Mouse (Mus musculus) heart, embryonic 16.5 days (tissue): ENCODE data around the gene Slc44a3. TPM values are rescaled to one million over a fixed set of nuclear protein-coding genes. Genes with fewer than 3 reads are reported as not detected.
A peak's percentile ranks its signal among the peaks of the same experiment; 100 is the strongest.

Source experiments
- ATAC-seq: fragments of 200-750 bp; cut with Nextera tagmentation; replicated peaks from 2 replicates; pipeline ENCODE4 v1.8.0; 2017; ENCODE audit warnings: moderate number of reproducible peaks; ENCODE audit not compliant: insufficient read depth, low FRiP score; ENCODE audit errors: extremely low read depth
- H3K27ac ChIP-seq: fragments of 300-500 bp; sonication (generic); 2 replicates; pipeline ENCODE4 v1.5.1; 2014; ENCODE audit warnings: mild to moderate bottlenecking, low read length, control low read depth, moderate library complexity
- H3K27me3 ChIP-seq: fragments of 300-500 bp; sonication (generic); 2 replicates; pipeline ENCODE4 v1.6.1; 2014; ENCODE audit warnings: low read length, mixed read lengths; ENCODE audit not compliant: control insufficient read depth, insufficient read depth
- H3K36me3 ChIP-seq: fragments of 300-500 bp; sonication (generic); 2 replicates; pipeline ENCODE4 v1.6.1; 2014; ENCODE audit not compliant: control insufficient read depth, insufficient read depth
- H3K4me1 ChIP-seq: fragments of 300-500 bp; sonication (generic); 2 replicates; pipeline ENCODE4 v1.6.1; 2014; ENCODE audit warnings: low read length, mixed read lengths; ENCODE audit not compliant: control insufficient read depth, insufficient read depth
- H3K4me2 ChIP-seq: fragments of 300-500 bp; sonication (generic); 2 replicates; pipeline ENCODE4 v1.6.1; 2014; ENCODE audit warnings: low read depth, mild to moderate bottlenecking, control low read depth, low read length
- H3K4me3 ChIP-seq: fragments of 300-500 bp; sonication (generic); 2 replicates; pipeline ENCODE4 v1.5.1; 2014; ENCODE audit warnings: mild to moderate bottlenecking, control low read depth, low read length
- H3K9ac ChIP-seq: fragments of 300-500 bp; sonication (generic); 2 replicates; pipeline ENCODE4 v1.6.1; 2014; ENCODE audit warnings: low read length, control low read depth
- H3K9me3 ChIP-seq: fragments of 300-500 bp; sonication (generic); replicated peaks from 2 replicates; pipeline ENCODE4 v1.6.1; 2016; ENCODE audit warnings: low read length; ENCODE audit not compliant: control insufficient read depth
- WGBS: fragments of 180-500 bp; shearing (Covaris S2); extraction: QIAGEN DNeasy Blood & Tissue Kit; methylation state at CpG from one replicate; pipeline ENCODE4 v1.1.7; 2014; 5-methylcytosine and 5-hydroxymethylcytosine counted together
- polyA plus RNA-seq: library from polyadenylated mRNA; unstranded; fragments of >200 nt; fragmentation: Nextera tagmentation; extraction: Ambion mirVana; gene quantifications from 2 replicates; pipeline ENCODE4 v1.2.1, GENCODE M21; 2015

The Slc44a3 gene
- polyA plus RNA-seq, 1 experiment from 2014 or later: 1.2 TPM

DNA sequence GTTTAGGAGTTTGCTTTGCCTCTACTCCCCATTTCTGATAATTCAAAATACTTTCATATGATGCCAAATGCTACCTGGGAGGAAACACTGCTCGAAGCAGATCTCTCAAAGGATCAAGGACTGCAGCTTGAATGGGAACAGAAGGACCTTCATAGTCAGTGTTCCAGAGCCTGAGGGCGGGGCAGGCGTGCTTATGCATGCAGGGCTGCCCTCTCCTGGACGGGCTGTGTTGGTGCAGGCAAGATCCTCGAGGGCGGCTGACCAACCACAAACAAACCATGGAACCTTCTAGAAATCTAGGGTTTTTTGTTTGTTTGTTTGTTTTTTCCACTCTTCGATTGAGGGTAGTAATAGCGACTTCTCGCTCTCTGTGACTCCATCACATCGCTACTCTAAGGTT is 32.0 kb downstream of the Slc44a3 start:
- WGBS: 46% methylated on average over 10 of the region's 10 CpGs
- no peak overlapping the region for H3K4me2 ChIP-seq

DNA sequence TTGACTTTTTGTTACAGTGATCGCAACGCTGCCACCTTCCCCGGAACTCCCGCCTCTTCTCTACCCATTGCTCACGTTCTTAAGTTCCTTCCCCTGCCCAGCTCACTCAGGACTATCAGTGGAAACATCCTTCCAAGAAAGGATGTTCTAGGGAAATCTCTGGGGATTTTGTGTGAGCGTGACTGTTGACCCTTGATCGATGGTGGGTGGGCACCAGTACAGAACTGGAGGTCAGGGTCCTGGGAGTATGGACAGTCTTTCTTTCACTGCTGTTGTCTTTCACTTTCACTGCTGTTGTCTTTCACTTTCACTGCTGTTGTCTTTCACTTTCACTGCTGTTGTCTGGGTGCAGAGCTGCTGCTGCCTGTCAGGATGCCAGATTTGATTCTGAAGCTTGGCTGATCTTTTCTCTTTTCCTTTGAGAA is 38.2 kb downstream of the Slc44a3 start:
- Histone ChIP-seq H3K9ac (no peak overlapping the region), H3K4me2 (no peak overlapping the region), H3K9me3 (no peaks in the 10 kb centered on the region), H3K4me1 (peaks cover 13% of the 10 kb centered on the region), H3K27ac (no peak overlapping the region), H3K36me3 (no peaks in the 10 kb centered on the region), H3K4me3 (no peak overlapping the region), H3K27me3 (no peaks in the 10 kb centered on the region)
- ATAC-seq: no peak
- WGBS: 75% methylated on average over 7 of the region's 7 CpGs

More for the DNA sequence above, 32.0 kb downstream of the Slc44a3 start:
- Histone ChIP-seq H3K36me3 (no peaks in the 10 kb centered on the region), H3K4me3 (no peak overlapping the region), H3K27me3 (no peaks in the 10 kb centered on the region), H3K27ac (no peak overlapping the region), H3K4me1 (peaks cover 5% of the 10 kb centered on the region; the same call in 1 of the 2 replicates), H3K9me3 (no peaks in the 10 kb centered on the region), H3K9ac (no peak overlapping the region)
- no peak for ATAC-seq

DNA sequence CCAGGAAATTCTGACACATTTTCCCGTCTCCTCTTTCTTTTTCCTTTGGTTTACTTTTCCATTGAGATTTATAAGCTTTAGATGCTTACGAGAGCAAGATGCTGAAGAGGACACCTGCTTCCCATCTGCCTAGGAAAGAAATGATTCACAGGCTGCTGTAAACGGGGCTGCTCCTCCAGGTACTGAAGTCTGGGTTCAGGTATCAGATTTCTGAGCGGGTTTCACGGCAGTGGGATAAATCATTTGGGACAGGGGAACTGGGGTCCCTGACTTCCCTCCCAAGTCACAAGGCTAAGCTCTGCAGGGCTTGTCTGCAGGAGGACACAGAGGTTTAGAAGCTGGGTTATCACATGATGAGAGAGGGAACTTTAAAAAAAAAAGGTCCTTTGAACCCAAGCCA is 40.2 kb downstream of the Slc44a3 start:
- no peak for ATAC-seq
- Histone ChIP-seq H3K36me3 (no peaks in the 10 kb centered on the region), H3K4me2 (no peak overlapping the region), H3K9me3 (no peaks in the 10 kb centered on the region), H3K27me3 (no peaks in the 10 kb centered on the region), H3K27ac (no peak overlapping the region), H3K9ac (no peak overlapping the region), H3K4me1 (peaks cover 13% of the 10 kb centered on the region), H3K4me3 (no peak overlapping the region)
- 65% methylated on average over 5 of the region's 5 CpGs for WGBS

DNA sequence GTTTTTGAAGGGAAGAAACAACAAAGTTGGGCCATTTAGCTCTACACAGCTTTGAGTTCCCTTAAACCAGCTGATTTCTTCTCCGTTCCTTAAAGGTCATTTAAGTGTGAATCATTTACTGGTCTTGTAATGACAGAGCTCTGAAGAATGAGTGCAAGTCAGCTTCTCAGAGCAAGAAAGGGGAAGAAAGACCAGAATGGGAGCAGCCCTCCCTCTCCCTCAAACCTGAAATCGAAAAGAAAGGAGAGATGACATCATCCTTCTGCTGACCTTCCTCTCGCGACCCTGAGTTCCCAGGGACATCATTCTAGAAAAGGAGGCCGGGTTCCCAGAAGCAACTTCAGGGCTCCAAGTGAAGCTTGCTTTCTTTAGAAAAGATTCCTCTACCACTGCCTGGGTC is 41.3 kb downstream of the Slc44a3 start:
- H3K9me3 ChIP-seq: no peaks in the 10 kb centered on the region
- H3K4me2 ChIP-seq: no peak overlapping the region
- no peak overlapping the region for H3K4me3 ChIP-seq
- 38% methylated on average over 5 of the region's 5 CpGs for WGBS
- no peak for ATAC-seq
- no peaks in the 10 kb centered on the region for H3K36me3 ChIP-seq
- H3K27ac ChIP-seq: no peak overlapping the region
- no peaks in the 10 kb centered on the region for H3K27me3 ChIP-seq
- peaks cover 13% of the 10 kb centered on the region for H3K4me1 ChIP-seq
- no peak overlapping the region for H3K9ac ChIP-seq

DNA sequence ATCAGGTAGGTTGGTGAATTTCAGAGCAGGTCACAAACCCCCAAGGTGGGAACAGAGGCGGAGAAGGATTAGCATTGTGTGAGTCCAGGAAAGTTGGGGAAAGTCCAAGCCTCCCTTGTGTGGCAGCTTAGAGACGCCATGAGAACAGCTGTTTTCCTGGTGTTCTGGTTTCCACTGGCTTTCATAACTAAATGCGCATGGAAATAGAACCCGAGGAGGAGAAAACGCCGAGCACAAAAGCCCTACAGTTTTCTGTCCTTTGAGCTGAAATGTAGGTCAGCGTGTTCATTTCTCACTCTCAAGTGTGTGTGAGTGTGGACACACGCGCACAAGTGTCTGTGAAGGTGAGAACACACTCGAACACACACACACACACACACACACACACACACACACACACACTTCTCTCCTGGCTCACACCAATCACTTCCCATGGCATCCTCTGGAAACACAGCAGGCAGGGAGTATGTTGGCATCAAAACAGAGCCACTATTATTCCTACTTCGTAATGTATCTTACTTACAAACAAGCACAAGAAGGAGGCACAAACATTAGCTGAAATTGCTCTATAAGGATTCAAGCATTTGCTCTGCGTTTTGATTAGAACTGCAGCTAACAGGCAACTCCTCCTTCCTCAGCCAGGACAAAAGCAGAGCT is 42.6 kb downstream of the Slc44a3 start:
- H3K27ac ChIP-seq: peak overlapping the region; percentile 16

DNA sequence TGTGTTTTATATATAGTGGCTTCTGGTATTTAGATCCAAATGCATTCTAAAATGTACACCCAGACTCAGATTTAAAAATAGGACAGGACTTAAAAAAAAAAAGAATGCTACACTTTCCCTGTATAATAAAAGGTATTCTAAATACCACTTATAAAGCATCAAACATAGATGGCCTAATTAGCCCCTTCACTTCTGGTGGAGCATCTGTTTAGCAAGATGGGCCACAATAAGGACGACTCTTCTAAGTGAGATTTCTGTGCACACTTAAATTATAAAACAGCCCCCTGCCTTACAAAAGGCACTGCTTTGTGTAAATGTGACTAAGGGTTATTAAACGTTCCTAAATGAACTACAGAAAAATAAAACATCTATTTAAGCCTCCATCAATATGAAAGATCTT is 47.0 kb downstream of the Slc44a3 start:
- H3K27ac ChIP-seq: no peak overlapping the region
- peaks cover 18% of the 10 kb centered on the region for H3K4me1 ChIP-seq
- ATAC-seq: no peak
- H3K9me3 ChIP-seq: no peaks in the 10 kb centered on the region
- no peaks in the 10 kb centered on the region for H3K36me3 ChIP-seq
- H3K9ac ChIP-seq: no peak overlapping the region
- WGBS: 79% methylated on average over 2 of the region's 2 CpGs
- no peaks in the 10 kb centered on the region for H3K27me3 ChIP-seq
- no peak overlapping the region for H3K4me2 ChIP-seq
- H3K4me3 ChIP-seq: no peak overlapping the region

More for the DNA sequence above, 42.6 kb downstream of the Slc44a3 start:
- 68% methylated on average over 12 of the region's 12 CpGs for WGBS
- Histone ChIP-seq H3K4me1 (peaks cover 13% of the 10 kb centered on the region), H3K27me3 (no peaks in the 10 kb centered on the region), H3K9ac (no peak overlapping the region), H3K4me2 (no peak overlapping the region), H3K36me3 (no peaks in the 10 kb centered on the region), H3K9me3 (no peaks in the 10 kb centered on the region), H3K4me3 (no peak overlapping the region)
- ATAC-seq: no peak

DNA sequence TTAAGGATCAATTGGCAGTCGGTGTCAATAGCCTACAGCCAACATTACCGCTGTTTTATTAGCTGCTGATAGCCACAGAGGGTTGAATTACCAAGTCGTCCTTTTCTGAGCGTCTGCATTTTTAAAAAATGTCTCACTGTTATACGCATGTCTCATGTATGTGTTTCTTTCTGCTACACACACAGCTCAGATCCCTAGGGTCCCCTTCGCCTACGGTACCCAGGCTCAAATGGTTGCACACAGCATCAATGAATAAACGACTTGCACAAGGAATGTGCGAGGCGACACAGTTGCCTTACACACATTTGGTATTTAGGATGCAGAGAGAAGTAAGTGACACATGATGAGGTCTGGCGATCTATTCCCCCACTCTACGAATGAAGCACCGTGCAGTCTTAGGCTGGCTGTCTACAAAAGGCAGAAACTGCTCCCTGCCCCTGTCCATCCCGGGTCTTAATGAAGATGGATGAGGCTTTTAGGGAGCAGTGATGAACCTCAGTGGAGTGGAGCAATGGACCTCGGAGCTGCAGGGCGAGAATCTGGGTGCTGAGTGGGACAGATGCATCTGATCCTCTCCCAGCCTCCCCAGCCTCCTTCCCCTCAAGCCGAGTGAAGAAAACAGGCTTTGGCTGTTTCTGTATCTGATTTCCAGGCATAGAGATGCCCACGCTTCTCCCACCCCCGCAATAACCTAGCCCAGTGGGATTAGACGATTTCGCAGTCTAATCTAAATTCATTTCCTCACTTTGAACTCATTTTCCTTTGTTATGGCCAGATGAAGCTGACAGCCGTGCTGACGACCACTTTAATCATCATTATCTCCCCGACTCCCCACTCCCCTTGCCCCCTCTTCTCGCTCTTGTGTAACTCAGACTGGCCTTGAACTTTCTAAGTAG is 48.7 kb downstream of the Slc44a3 start:
- H3K36me3 ChIP-seq: no peaks in the 10 kb centered on the region
- no peak for ATAC-seq
- no peaks in the 10 kb centered on the region for H3K9me3 ChIP-seq
- peaks cover 6% of the 10 kb centered on the region for H3K4me1 ChIP-seq
- H3K27ac ChIP-seq: no peak overlapping the region
- 57% methylated on average over 25 of the region's 25 CpGs for WGBS
- no peak overlapping the region for H3K4me3 ChIP-seq
- H3K4me2 ChIP-seq: no peak overlapping the region
- H3K9ac ChIP-seq: no peak overlapping the region
- H3K27me3 ChIP-seq: no peaks in the 10 kb centered on the region

DNA sequence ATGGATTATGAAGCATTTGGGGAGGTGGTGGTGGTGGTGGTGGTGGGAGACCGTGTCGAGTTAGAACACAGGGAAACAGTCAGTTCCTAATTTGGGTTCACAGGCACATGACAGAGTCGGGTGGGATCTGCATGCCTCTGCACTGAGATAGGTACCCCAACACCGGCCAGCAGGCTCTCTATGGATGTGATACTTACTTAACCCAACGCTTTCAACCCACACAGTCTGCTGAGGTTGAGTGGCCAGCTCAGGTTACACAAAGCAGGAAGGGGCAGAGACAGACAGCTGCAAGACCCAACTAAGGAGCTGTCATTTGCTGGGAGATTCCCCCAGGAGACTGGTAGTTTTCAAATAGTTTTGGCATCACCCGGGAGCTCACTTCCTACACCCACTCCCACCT is 50.6 kb downstream of the Slc44a3 start:
- Histone ChIP-seq H3K4me3 (no peak overlapping the region), H3K27ac (no peak overlapping the region), H3K4me2 (no peak overlapping the region), H3K27me3 (no peaks in the 10 kb centered on the region), H3K9me3 (no peaks in the 10 kb centered on the region), H3K4me1 (peaks cover 6% of the 10 kb centered on the region), H3K9ac (no peak overlapping the region), H3K36me3 (no peaks in the 10 kb centered on the region)
- no peak for ATAC-seq
- WGBS: 17% methylated on average over 6 of the region's 6 CpGs

DNA sequence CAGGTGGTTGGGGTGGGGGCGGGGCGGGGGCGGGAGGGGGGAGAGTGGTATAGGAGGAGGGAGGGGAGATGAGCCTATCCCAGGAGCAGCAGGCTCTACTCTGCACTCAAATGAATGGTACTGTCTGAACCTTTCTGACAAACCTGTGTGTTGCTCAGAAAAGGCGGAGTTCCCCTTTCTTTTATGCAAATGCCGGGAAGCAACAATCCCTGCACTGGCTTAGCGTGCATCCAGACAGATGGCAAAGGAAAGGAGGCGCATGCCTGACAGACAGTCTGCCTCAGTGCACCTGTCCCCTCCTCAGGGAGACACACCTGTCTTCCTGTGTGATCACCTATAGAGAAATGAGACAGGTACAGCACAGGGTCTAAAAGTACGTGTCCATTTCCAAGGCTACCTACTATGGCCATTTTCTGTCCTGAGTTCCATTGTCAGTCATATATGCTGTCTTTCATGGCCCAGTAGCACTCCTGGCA is 51.2 kb downstream of the Slc44a3 start:
- 67% methylated on average over 6 of the region's 8 CpGs for WGBS

More for the DNA sequence above, 51.2 kb downstream of the Slc44a3 start:
- Histone ChIP-seq H3K4me3 (no peak overlapping the region), H3K9ac (no peak overlapping the region), H3K27me3 (no peaks in the 10 kb centered on the region), H3K4me2 (no peak overlapping the region), H3K4me1 (peaks cover 6% of the 10 kb centered on the region), H3K36me3 (no peaks in the 10 kb centered on the region), H3K27ac (no peak overlapping the region), H3K9me3 (no peaks in the 10 kb centered on the region)
- ATAC-seq: no peak
